Mouse (Mus musculus): Measurements from ENCODE around the gene Zfp296. TPM values are rescaled to one million over a fixed set of nuclear protein-coding genes. Genes with fewer than 3 reads are reported as not detected.

Gene Zfp296
- 4.5 and 5.4 TPM in 2 replicates for total RNA-seq (2015)
- 3.2 and 4.8 TPM in 2 replicates for total RNA-seq (2017)

DNA sequence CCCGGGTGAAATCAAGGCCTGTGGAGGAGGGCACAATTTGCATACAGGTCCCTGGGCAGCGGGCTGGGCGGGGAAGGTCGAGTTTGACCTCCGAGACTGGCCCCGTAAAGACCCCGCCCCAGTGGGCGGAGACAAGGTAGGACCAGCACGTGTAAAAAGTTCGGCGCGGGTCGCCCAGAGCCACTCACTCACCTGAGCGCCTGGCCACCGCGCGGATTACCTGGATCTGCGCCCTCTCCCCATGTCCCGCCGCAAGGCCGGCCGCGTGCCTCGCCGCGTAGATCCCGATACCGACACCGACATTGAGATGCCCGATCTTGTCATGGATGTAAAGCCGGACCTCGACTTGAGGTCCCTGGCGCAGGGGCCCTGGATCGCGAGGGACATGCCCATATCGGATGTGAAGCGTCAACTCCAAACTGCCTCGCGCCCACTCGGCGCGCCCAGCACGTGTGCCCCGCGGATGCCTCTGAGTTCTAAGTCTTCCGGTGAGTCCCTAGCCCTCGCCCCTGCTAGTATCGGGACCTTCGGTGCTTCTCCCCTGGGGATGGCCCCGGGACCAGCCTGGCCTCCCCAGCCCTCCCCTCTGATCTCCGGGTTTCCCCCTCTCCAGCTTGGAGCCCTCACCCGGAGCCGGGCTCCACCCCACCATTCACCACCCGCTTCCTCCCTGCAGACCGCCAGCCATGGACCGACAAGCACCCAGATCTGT, at the start of gene Zfp296, which contains the start of gene Gemin7:
Gene Zfp296 (plus strand): TSS at position 147 of the 712 bp plus-strand sequence.
Gene Gemin7 (minus strand): TSS at position 455 of the 712 bp plus-strand sequence.
- ATAC-seq (ENCODE audit: poor library complexity, severe bottlenecking): peak; percentile 49

DNA sequence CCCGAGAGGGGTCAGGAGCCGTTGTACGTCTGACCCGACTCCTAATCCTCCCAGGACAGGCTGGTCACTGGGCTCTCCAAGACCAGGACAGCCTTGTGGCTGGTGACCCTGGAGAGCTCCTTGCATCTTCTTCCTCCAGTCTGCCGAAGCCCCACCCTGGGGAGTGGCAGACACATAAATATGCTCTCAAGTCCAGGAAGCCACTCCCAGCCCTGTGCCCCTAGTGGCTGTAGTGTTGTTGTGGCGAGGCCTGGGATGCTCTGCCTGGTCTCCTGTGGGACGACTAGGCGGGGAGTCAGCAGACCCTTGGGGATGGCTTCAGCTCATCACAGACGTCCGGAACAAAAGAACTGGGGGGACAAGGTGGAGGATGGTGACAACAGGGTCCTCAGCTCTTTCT, 46.0 kb upstream of the Zfp296 start:
- ATAC-seq (ENCODE audit: poor library complexity, severe bottlenecking): 0 out of 2 replicates have a peak, but pooled peaks have one; percentile 43

DNA sequence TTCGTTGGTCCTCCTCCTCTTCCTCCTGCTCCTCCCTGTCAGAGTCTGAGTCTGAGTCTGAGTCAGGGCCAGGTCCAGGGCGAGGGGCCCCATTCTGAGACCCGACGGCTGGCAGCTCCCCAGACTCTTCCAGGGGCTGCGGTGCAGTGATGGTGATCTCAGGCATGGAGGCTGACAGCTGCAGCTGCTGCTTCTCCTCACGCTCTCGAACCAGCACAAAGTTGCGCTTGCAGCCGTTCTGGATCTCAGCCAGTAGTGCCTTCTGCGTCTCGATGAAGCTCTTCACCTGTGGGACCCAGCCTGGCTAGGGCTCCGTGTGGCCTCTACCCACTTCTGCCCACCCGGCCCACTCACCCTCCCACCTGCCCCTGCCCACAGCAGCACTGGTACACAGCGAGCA, 44.8 kb upstream of the Zfp296 start:
- no peak for ATAC-seq (ENCODE audit: poor library complexity, severe bottlenecking)

DNA sequence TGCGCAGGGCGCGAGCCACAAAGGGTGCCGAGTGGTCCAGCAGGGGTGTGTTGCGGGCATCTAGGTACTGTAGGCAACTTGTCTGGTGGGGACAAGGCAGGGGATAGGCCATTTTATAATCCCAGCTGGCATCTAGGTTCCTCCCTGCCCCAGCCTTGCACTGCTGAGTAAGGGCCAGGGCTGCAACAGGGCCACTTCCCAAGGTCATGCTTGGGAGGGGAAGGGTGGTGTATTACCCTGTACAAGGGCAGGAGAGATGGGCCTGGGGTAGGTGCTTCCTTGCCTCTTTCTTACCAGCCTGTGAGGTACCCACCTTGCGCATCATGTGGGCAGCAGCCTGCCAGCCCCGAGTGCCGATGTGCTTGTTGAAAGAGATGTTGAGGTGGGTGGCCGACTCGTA, 42.4 kb upstream of the Zfp296 start:
- no peak for ATAC-seq (ENCODE audit: poor library complexity, severe bottlenecking)

DNA sequence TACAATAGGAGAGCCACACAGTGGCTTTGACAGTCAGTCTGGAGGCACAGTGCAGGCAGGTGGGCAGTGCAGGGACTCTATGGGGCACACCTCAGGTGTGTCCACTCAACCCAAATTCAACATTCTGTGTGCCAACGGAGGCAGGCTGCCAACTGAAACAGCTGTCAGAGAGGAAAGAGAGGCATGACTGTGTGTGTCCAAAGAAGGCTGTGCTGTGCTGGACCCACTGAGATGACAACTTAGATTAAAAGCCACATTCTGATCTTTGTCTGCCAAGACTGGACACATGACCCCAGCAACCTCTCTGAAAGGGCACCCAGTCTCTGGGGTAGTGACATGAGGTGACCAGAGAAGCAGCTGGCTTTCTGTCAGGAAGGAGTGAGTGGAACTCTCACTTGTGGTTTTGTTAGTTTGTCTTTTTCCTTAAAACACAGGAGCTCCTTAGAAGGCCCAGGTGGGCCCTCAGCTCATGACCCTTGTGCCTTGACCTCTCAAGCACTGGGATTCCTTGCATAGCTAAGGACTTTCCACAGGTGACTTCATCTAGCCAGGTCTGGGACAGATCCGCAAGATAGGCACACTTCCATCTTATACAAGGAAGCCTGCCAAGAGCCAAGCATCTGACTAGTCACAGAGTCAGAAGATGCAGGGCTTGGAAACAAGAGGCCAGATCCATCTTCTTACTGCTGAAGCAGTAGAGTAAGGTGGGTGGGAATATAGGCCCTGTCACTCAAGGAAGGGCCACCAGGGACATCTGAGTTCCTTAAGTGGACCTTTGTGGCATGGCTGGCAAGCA, 36.1 kb upstream of the Zfp296 start:
- ATAC-seq (ENCODE audit: poor library complexity, severe bottlenecking): no peak

DNA sequence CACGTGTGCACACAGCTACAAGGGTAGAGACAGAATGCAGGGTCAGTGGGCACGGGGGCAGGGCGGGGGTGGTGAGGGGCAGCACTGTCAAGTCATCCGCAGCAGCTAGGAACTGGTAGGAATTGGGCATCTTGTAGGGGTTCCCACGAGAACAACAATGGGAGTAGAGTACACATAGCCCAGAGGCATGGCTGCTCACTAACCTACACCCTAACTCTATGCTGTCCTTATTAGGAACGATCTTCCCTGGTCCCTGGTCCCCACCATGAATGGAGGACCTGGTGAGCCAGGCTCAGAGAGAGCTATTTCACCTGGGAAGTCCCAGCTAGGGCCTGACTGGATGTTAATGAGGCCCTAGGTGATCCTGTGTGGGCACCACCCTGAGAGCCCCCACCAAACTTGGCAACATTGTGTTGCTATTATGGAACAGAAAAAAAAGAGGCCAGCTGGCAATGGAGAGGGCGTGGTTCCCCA, 35.4 kb upstream of the Zfp296 start:
- ATAC-seq (ENCODE audit: poor library complexity, severe bottlenecking): no peak

DNA sequence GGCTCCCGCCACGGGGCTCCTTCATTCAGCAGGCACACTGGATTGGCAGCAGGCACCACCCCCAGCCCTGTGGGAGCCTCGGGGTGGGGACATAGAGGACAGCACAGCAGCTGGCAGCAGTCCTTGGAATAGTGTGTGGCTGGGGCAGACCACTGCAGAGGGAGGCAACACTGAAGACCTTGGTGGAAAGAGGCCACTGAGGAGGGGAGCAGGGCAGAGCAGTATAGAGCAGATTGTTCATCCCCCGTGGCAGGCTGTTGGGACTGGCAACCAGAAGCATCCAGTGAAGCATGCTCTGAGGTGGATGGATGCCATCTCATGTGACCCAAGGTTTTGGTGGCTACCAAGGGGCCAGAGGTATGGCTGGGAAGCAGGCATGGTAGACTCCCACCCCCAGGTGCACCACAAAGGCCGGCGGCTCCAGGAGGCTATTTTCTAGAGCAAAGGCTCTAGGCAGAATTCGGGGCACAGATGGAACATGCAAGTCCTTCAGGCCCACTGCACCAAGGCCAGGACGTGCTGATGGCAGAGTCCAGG, 34.9 kb upstream of the Zfp296 start:
- no peak for ATAC-seq (ENCODE audit: poor library complexity, severe bottlenecking)

DNA sequence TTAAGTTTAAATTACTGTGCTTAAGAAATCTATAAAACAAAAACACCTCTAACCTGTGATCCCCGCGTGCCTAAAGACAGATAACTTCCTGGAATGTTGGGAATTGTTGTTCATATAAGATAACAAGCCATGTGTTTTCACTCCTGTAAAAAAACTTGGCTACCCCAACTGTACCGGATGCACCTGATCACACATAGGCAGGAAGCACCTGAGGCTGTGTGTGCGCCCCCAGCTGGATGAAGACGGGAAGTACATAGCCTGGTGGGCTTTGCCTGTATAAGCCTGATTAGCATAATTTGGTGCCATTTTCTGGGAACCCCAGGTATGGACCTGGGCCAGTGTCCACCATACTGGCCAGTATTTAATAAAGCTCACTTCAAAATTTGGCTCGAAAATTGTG, 33.5 kb upstream of the Zfp296 start:
- ATAC-seq (ENCODE audit: poor library complexity, severe bottlenecking): peak; percentile 59

DNA sequence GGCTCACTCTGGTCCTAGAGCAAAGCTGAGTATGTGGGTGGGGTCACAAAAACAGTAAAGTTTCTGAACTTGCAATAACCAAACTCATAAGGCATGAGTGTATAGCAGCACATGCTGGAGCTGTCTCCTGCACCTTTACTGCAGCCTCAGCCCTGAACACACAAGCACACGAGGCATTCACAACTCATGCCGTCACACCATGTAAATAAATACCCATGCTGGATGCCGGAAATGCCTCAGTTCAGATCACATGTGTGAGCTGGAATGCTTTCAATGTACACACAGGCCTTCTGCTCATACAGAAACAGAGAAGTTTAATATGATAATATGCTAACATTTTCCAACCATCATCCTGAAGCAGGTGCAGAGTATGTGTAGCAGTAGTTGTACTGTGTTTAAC, 31.1 kb upstream of the Zfp296 start:
- ATAC-seq (ENCODE audit: poor library complexity, severe bottlenecking): no peak

DNA sequence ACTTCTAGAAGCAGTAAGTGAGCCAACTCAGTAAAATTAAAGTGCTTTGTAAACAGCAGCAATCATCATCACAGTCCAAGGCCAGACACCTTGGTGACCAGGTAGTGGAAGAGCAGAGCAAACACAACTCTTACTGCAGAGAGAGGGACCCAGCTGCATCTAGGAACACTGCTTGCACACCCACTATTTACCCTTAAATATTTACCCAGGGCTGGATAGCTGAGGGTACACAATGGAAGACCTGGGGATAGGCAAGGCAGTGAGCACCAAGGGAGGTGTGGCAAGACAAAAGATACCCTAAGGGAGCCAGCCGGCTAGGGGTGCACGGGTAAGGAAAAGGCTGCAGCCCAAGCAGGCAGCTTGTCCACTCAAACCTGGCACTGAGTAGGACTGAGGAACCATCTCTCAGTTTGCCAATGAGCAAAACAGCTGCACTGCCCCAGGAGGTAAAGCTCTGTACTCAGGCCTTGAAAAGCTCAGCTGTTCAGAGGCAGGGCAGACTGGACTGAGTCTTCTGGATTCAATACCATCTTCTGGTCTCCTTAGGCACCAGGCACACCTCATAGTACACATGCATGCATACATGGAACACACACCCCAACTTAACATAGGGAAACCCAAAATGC, 29.6 kb upstream of the Zfp296 start:
- ATAC-seq (ENCODE audit: poor library complexity, severe bottlenecking): no peak

DNA sequence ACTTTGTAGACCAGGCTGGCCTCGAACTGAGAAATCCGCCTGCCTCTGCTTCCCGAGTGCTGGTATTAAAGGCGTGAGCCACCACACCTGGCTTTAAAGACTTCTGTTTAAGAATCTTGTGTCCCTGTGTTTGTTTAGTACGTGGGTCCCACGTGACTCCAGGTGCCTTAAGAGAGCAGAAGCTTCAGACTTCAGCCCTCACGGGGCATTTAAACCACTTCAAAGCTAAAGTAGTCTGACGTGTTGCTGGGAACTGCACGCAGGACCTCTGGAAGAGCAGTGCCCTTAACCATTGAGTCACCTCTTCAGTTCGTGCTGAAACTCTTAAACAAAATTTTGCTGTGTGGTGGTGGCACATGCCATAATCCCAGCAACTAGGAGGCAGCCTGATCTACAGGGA, 27.7 kb upstream of the Zfp296 start:
- ATAC-seq (ENCODE audit: poor library complexity, severe bottlenecking): no peak

DNA sequence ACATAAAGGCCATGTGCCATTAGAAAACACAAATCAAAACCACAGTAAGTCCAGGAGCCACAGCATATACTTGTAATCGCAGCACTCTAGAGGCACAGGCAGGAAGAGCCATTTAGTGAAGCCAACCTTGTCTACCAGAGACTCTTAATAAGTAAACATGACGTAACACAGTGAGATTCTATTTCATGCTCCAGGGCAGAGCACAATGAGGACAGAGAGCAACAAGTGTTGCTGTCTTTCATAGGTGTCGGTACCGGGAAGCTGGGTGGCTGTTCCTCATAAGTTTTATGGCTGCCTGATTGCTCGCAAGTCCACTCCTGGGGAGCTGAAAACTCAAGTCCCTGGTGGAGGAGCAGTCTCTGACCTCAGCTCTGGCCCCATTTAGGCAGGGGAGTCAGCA, 25.5 kb upstream of the Zfp296 start:
- ATAC-seq (ENCODE audit: poor library complexity, severe bottlenecking): no peak

DNA sequence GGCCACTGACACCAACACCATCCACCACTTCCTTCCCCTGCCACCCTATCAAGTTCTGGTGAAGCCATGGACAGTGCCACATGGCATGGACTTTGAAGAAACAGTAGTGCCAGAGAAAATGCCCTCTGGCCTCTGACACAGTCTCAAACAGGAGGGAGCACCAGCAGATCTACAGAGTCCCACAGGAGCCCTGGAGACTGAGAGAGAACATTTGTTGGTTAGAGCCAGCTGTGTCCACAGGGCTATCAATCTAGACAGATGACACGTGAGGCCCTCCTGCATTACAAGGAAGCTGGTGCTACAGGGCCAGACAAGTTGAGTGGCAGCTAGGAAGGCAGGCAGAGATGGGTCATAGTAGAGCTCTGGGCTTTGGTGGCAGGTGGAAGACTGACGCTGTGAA, 24.6 kb upstream of the Zfp296 start:
- ATAC-seq (ENCODE audit: poor library complexity, severe bottlenecking): no peak

DNA sequence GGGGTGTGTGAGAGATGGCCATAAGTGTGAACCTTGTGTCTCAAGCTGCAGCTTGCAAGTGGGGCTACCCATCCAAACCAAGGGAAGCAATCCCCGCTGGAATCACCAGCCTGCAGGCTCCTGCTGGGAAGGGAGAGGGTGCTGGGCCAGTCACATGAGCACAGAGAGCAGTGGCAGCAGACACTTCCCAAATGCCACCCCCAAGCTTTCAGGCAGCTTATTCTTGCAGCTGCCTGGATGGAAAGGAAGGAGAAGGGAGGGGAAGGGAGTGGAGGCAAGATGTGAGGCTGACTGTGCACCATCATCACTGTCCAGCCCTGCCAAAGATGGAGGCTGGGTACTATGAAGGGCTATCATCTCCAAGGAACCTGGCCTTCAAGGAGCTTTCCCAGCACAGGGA, 22.9 kb upstream of the Zfp296 start:
- ATAC-seq (ENCODE audit: poor library complexity, severe bottlenecking): no peak

DNA sequence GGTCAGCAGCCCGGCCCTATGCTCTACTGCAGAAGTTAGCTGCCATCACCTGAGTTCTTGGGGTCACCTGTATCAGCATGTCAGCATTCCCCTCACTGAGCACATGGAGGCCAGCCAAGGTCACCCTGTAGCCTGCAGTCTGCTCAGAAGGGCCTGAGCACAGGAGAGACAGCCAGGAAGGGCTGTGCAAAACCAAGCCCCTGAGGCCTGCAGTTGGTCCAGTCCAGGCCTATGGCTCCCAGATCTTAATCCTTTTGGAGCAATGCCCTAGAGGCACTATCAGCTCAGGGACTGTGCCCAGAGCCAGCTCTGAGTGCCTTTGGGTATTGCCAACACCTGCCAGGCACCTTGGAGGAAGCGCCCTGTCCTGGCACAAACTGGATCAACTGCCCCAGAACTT, 20.0 kb upstream of the Zfp296 start:
- ATAC-seq (ENCODE audit: poor library complexity, severe bottlenecking): no peak

DNA sequence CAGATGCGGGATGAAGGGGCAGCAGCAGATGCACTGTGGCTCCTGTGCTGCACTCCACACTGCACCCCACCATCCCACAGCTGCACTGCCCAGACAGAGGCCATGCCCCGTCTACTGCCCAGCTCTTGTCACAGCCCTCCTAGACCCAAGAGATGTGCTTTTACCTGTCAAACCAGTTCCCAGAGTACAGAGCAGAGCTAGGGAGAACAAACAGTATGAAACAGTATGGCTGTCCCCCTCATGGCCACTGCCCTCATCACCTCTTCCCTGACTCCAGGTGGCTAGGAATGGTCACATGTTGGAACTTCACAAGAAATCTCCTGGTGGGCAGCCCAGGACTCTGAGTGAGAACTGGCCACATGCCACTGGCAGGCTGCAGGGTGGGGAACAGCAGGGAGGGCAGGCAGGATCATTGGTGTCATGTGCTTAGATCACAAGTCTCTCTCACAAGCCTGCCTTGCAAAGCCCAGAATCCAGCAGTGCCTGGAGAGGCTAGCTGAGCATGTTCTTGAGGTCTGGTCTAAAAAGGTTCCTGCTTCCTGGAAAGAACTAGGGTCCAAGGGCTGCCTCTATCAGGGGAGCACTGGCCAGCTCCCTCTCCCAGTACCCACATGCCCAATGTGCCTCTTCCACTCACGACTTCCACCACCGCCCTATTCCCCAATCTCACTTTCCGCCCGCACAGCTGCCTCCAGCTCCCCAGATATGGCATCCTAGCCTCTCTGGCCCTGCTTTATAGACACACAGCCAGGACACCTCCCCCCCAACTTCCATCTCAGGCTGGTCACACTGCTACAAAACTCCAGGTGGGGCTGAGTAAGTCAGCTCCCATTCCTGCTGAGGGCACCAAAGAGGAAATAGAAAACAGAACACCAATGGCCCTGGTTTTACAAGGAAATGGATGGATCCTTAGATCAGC, 18.8 kb upstream of the Zfp296 start:
- no peak for ATAC-seq (ENCODE audit: poor library complexity, severe bottlenecking)

DNA sequence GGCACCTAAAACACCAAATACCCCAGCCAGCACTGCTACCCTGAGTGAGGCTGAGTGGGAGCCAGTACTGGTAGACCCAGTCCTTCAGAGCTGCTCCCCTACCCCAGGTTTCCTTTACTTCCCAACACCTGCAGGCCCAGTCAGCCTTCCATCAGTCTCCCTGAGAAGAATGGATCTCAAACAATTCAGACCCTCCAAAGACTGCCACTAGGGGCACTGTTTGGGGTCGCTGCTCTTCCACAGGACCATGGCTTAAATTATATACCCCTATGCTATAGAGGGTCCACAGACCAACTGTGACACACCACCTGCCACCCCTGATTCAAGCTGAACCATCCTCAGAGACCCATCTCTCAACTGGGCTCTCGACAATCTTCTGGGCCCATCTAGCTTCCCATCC, 18.1 kb upstream of the Zfp296 start:
- no peak for ATAC-seq (ENCODE audit: poor library complexity, severe bottlenecking)

DNA sequence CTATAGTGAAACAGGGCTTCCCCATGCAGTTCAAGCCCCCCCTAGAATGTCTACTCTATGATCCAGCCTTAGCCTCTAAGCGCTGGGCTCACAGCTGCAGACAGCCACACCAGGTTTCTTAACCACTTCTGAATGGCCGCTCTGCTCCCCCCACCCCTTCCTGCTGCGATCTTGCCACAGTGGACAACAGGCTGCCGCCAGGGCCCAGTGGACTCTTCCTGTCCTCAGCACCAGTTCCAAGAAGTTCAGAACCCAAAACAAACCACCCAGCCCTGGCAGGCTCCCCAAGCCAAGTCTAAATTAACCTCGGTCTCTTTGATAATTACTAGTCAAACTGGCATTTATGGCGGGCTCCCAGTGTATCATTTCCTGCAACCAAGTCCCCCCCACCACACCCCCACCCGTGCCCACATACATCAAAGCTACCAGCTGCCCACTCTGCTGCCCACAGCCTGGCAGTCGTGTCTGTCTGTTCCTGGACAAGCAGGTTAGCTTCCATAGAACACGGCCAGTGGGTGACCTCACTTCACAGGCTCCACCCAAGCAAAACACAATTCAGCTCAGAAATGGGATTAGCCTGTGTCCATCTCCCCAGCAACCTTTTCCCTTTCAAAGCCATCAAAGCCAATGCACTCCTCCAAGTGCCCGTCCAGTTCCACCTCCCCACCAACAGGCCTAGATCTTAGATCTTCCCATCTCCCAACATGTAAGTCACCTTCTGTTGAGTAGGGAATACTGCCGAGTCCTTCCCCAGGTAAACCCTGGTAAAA, 16.4 kb upstream of the Zfp296 start:
- no peak for ATAC-seq (ENCODE audit: poor library complexity, severe bottlenecking)

DNA sequence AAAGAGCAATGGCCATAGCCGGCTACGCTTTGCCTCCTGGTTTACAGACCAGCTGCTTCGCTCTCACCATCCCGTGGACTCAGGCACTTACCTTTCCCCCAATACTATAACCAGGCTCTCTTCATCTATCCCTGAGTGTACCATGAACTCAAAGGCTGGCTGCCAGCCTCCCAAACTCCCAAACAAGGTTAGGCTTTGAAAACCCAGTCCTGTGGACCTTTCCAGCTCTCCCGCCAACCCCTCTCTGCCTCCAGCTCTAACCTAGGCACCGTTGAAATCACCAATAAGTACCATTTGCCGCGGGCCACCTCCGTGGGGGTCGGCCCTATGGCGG, 15.7 kb upstream of the Zfp296 start:
- ATAC-seq (ENCODE audit: poor library complexity, severe bottlenecking): no peak

Measured in megakaryocyte, adult 5-6 weeks (primary cell).